Mouse (Mus musculus) cortical plate, adult 2 months (tissue): Measurements from ENCODE around the gene Ak3.

ENCODE experiments used
- CTCF ChIP-seq: fragments of 200-500 bp; IDR thresholded peaks from 2 replicates; pipeline ENCODE4 v1.5.1; 2011; ENCODE audit warnings: mild to moderate bottlenecking, control low read depth, low read length; ENCODE audit not compliant: insufficient read depth; ENCODE audit errors: extremely low read depth
- POLR2A ChIP-seq: fragments of 200-500 bp; IDR thresholded peaks from 2 replicates; pipeline ENCODE4 v1.6.1; 2011; ENCODE audit warnings: mild to moderate bottlenecking, low read length, control low read depth; ENCODE audit not compliant: insufficient read depth; ENCODE audit errors: extremely low read depth

DNA sequence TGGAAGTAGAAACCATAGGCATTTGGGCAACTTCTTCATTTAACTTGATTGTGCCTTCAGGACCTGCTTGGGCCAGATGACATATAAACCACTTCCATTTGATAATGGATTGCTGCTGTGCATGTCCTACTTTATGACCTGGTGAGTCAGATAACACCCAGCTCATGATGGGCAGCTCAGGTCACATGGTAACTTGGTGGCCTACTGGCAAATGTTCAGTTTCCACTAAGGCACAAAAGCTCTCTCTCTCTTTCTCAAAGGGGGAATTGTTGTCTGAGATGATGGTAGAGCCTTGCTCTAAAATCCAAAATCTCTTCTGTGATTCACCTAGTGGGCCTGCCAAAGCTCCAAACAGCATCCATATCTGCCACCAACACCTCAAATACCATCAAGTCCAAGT lies 15.1 kb downstream of the Ak3 start:
- TF ChIP-seq CTCF (no peak), POLR2A (no peak)
